Mouse (Mus musculus) A20 (cell line): ENCODE results near the gene Cox15.

ENCODE experiments used
- DNase-seq: peaks from one replicate; pipeline ENCODE4 v3.0.0-alpha.2; 2011; ENCODE audit warnings: low read depth, low spot score

Cox15 gene

DNA sequence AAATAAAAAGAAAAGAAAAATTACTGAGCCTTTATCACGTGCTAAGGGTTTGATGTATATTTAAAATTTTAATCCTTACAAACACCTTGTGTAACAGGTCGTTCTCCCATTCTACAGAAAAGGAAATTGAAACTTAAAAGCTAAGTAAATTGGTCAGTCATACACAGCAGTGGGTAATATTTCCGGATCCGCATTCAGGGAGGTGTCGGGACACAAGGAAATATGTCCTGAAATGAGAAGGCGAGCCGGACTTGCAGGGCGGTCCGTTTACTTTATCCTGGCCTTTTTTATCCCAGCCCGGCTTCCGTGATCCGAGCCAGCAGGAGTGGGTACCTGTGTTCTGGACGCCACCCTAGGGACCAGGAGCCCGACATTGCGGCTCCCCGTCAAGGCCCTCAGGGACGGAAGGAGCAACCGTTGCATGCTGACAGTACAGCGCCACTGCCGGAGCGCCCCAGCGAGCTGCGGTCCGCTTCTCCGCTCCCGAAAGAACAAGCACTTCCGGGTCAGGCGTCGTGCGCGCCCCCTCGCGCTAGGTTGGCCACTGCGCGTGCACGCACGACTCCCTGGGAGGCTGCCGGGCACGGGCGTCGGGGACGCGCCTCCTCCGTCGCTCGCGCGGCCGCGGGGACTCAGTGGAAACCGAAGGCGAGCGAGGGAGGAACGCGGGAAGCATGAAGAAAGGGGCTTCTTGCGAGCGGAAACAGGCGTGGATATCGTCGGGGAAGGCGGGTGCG, at the start of gene Cox15, which contains the start of gene Cutc:
TSS of gene Cox15 (minus strand) at position 512 of the 737 bp plus-strand sequence.
TSS of gene Cutc (plus strand) at position 508 of the 737 bp plus-strand sequence.
- peak; percentile 98 for DNase-seq

DNA sequence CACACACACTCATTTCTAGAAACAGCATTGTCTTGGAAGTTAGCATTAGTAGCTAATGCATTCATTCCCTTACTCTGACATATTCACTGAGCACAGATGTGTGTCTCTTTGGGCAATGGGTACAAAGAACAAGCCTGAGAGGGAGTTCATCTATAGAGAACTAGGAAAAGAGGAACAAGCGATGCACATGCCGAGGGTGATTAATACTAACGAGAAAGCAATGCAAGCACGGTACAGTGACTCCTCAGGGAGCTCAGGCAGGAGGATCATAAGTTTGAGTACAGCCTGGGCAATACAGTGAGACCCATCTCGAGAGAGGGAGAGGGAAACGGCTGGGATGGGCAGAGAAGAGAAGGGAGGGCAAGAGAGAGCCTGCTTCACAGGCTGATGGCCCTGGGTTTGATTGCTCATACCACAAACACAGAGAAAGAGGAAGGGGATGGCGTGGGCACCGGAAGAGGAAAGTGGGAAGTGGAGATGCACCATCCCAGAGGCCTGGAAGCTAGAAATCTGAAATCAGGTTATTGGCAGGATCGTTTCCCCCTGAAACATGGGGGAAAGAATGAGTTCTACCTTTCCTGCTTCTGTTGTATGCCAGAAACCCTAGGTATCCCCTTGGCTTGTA, 48.7 kb upstream of the Cox15 start:
- peak; percentile 26 for DNase-seq

DNA sequence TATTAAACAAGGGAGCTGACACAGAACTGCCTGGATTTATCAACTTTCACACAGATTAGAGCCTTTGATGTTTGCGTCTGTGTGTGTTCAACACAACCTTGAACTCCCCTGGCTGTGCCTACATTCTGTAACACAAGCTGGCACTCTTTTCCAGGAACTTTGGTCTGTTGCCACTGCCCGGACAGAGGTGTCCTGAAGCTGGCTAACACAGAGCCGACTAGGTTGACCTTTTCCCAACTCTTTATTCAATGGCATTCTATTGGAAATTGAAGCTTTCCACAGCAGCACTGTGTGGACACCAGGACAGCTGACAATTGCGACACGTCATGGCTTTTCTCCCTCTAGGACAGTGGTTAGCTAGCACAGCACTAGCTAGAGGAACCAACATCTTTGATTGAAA, 44.4 kb upstream of the Cox15 start:
- DNase-seq, result no peak

DNA sequence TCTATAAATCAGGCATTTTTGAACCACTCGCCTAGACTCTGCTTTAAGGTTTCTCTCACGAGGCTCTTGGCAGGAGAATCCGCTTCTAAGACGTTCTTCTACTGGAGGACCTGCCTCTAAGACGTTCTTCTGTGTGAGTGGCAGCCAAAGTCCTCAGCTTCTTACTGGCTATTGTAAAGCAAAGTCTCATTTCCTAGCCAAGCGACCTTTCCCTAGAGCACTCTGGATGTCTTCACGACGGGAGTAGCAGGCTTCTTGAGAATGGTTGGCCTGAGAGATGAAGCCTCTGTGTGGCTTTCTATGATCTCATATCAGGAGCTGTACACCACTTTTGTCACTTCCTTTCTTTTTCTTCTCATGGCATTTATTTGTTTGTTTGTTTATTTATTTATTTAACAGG, 42.7 kb upstream of the Cox15 start:
- DNase-seq, result no peak

DNA sequence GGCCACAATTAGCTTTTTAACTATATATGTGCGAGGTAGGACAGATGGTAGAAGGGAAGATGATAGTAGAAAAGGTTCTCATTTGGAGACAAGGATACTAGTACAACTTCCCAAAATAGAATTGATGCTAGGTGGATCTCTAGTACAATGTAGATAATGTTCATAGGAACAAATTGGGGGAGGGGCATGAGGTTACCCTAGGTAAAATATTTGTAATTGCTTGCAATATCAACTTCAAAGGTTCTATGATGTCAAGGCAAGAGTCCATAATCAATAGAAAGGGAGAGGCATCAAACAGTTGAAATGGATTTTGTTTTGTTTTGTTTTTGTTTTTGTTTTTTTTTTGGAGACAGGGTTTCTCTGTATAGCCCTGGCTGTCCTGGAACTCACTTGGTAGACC, 41.2 kb upstream of the Cox15 start:
- no peak for DNase-seq

GRCm38 (mm10) chr19:43792537-43792936, 39.7 kb upstream of the Cox15 start:
- no peak for DNase-seq

- no peak for DNase-seq
Observed at GRCm38 (mm10) chr19:43789817-43790216, 37.0 kb upstream of the Cox15 start.

DNA sequence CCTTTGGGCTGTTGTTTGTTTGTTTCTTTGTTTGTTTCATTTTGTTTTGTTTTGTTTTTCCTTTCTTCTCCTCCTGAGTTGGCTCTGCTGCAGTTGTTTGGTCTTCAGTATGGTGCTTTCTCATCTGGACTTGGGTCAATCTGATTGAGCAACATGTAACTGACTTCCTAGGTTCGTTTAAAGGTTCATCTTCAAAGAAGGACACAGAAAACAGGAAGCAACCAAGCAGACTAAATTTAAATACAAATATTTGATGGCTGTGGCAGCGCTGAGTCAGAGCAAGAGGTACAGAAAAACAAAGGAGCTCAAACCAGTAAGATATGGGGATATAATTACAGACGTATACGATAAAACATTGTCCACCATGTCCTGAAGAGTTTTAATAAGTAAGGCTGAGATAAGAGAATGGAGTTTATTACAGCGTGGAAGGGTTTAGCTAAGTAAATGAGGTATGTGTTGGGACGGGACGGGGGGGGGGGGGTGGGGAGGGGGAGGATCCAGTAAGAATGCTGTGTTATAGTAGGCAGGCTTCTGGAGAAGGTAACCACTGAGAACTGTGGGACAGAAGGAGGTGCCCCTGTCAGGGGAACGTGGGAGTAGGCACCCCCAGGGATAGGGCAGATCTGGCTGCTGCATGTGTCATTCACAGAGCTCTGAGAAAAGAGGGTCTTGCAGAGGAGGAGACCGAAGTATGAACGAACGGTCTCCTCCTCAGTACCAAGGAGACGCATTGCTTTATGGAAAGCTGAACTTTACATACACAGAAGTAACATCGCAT, 33.6 kb upstream of the Cox15 start:
- peak; percentile 46 for DNase-seq

DNA sequence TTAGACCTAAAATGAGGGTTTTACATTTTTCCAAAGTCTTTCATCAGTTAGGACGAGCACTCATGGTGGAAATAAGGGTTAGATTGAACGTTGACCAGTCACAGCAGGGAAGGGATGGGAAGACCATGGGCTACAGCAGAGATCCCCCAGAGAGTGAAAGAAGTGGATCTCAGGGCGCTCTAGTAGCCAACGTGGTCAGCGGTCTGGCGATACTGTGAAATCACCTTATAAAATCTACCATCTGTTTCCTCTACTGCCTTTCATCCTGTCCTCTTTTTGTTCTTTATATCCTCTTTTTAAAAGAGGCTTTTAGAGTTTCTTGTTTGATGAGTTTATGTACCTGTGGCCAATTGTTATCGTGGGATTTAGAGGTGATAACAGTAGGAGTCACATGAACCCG, 32.0 kb upstream of the Cox15 start:
- DNase-seq, result no peak

GRCm38 (mm10) chr19:43781980-43782379, 29.2 kb upstream of the Cox15 start, which contains the start of gene Abcc2:
Gene Abcc2 (plus strand): TSS chr19:43782192.
- no peak for DNase-seq

DNA sequence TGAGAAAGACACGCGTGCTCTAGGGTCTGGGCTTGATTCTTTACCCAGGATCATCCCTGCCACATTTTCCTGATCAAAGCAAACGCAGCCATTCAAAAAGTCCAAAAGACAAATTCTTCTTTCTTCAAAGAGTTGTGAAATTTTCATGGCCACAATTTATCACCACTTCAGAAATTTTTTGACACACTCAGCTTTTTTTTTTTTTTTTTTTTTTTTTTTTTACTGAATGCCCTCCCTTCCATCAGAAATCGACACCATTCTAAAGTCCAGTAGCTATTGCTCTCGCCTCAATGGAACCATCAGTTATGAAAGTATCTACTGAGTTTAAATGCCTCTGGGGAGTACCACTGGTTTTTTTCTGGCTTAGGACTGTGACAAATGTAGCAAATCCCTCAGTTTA, 27.6 kb upstream of the Cox15 start:
- no peak for DNase-seq

DNA sequence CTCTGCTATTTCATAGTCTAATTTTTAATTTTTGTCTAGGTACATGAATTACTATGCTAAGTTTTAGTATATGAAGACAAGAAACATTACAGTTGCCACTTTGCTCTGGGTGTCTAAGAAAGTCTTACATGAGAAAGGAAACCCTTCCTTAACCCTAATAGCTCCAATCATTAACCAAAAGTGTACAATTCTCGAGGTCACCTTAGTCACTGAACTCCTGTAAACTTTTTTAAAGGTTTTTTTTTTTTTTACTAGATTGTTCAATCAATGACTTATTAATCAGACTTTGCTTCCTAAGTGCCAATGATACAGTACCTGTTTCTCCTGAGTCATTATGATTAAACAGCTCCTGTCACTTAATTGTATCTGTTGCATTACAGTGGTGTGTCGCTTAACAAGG, 24.5 kb upstream of the Cox15 start:
- DNase-seq, result no peak

GRCm38 (mm10) chr19:43776561-43776960, 23.8 kb upstream of the Cox15 start:
- no peak for DNase-seq

DNA sequence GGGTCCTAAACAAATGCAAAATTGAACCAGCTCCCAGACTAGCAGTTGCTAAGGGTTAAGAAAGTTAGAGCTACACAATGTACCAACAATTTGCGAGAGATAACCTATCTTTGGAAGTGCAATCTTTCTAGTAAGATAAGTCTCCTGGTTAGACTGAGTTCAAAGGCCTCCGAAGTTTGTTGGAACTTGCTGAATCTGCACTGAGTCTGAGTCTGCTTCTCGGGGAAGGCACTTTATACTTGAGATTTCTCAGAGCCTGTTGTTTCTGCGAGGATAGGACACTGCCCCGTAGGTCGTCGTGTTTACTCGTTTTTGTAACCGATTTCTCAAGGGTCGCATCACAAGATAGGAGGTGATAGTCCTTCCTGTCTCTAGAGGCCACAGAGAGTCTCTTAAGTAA, 22.6 kb upstream of the Cox15 start:
- no peak for DNase-seq

- no peak for DNase-seq
Observed at GRCm38 (mm10) chr19:43772311-43772710, 19.5 kb upstream of the Cox15 start.

DNA sequence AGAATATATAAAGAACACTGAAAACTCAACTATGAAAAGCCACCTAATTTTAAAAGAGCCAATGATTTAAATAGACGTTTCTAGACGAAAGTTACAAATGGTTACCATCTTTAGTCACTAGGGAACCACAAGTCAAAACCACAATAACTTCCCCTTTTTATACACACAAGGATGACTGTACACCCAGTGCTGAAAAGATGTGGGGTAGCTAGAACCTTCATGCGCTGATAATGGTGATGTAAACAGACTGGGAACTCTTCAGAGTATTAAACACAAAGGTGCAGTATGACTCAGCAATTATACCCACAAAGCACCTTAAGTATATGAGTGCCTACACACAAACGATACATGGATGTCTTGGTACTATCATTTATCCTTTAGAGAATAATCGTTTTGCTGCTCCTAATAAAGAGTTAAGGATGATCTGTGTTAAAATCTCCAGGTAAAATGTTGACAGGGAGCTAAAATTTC, 18.7 kb upstream of the Cox15 start:
- DNase-seq, result peak; percentile 85

- peak; percentile 42 for DNase-seq
Observed at GRCm38 (mm10) chr19:43770584-43770983, 17.8 kb upstream of the Cox15 start.

DNA sequence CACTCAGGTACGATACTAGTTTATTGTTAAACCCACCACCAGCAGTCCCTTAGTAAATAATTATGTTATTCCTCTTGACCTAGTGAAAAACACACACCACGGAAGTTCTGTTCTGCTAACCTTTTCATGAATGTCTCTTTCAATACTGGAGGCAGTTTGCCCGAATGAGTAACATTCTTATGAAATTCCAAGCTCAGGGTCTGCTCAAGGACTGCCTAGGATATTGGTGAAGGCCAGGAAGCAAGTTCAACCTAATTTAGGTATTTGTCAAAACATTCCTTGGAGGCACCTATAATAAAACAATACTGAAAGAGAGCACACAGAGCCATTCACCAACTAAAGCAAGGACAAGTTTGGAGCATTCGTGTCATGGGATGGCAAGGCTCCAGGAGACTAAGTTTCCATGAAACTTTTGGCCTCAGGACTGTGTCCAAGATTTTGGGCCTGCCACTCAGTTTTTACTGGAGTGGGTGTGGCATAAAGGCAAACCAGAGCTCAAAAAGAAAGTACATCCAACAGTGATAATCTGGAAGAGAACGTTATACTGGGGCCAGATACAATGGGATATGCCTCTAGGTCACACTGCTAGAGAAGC, 16.7 kb upstream of the Cox15 start:
- no peak for DNase-seq

- no peak for DNase-seq
Observed at GRCm38 (mm10) chr19:43767549-43768322, 14.9 kb upstream of the Cox15 start.

GRCm38 (mm10) chr19:43766451-43766850, 13.7 kb upstream of the Cox15 start:
- no peak for DNase-seq

DNA sequence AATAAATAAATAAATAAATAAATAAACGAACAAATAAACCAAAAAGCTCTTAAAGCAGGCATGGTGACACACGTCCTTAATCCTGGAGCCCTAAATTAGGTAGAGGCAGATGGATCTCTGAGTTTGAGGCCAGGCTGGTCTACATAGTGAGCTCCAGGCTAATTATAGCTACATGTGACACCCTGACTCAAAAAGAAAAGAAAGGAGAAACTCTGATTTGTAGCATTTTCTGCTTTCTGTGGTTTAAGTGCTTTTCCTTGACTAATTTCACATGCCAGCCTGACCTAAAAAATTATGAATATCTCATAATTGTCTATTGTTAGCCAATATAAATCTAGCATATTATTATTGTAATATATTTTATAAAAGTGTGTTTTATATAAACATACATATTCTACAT, 9.6 kb upstream of the Cox15 start:
- no peak for DNase-seq
